Mouse (Mus musculus) stomach, postnatal 0 days (tissue): ENCODE measurements at regions not wholly inside any gene's neighbourhood (a gene's known extent, or its start where the extent isn't known, plus 50 kb on each side); places are given as distances from the start of the nearest gene placed in this dataset.

Source experiments
- CTCF ChIP-seq: IDR thresholded peaks from 2 replicates; pipeline ENCODE4 v1.5.1; 2016; ENCODE audit warnings: antibody characterized with exemption, low read depth, mild to moderate bottlenecking, moderate library complexity
- EP300 ChIP-seq: optimal IDR thresholded peaks from 2 replicates; pipeline ENCODE3; 2016; ENCODE audit warnings: antibody characterized with exemption

DNA sequence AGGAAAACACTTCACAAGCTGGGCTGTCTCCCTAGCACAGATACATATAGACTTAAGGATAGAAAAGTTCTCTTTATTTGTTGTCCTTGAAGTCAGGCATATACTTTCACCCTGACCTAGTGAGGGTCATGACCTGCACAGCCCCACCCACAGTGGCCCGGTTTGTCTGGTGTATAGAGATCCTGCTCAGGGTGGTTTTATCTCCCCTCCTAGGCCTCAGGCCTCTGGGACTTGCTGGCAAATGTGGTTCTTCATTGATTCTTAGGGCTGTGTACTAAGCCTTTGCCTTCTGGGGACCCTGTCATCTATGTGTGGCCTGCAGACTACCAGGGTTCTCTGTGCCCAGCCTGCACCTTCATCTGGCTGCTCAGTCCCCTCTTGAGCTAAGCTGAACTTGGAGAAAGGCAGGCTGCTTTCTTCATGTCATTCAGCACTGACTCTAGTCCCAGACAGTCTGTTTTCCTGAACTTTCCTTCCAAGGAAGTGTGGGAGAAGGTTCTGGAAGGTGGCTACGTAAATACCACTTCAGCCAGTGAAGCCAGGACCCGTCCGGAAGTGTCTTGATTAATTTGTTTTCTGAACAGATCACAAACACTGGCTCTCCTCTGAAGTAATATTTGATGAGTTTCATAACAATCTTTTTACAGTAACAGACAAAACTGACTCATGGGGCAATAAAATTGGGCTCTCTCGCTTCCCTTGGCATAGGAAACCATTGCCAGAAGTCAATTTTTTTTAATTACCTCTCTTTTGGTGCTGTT lies 135.0 kb upstream of the Dapk1 start:
- TF ChIP-seq EP300 (no peak), CTCF (no peak)
